Mouse (Mus musculus) bone marrow, adult 2 months (tissue): ENCODE measurements at regions not wholly inside any gene's neighbourhood (a gene's known extent, or its start where the extent isn't known, plus 50 kb on each side); places are given as distances from the start of the nearest gene placed in this dataset.

Experiments
- CTCF ChIP-seq: fragments of 200-500 bp; IDR thresholded peaks from 2 replicates; pipeline ENCODE4 v1.5.1; 2011; ENCODE audit warnings: low read length, control low read depth; ENCODE audit not compliant: control insufficient read depth, insufficient read depth
- POLR2A ChIP-seq: fragments of 200-500 bp; IDR thresholded peaks from 2 replicates; pipeline ENCODE4 v1.6.1; 2011; ENCODE audit warnings: low read depth, mild to moderate bottlenecking, control low read depth, low read length, borderline replicate concordance; ENCODE audit not compliant: control insufficient read depth

GRCm38 (mm10) chr10:8035310-8035709 lies 79.3 kb upstream of the Tab2 start:
- TF ChIP-seq POLR2A (no peak), CTCF (no peak)
